Mouse (Mus musculus) CH12.LX (cell line): ENCODE results near the gene Mum1.

Source experiments
- CHD1 ChIP-seq: IDR thresholded peaks from 2 replicates; pipeline ENCODE4 v1.6.1; 2012; ENCODE audit warnings: low read depth, low read length, improper control_type of control experiment, inconsistent platforms
- CHD2 ChIP-seq: IDR thresholded peaks from 2 replicates; pipeline ENCODE4 v1.6.1; 2011; ENCODE audit warnings: low read length, improper control_type of control experiment
- CTCF ChIP-seq, 2 experiments: IDR thresholded peaks in 1 of 2; conservative IDR thresholded peaks in 1 of 2; 2 replicates each; pipeline ENCODE4 v1.5.1; 2011 to 2012; ENCODE audit warnings: low read depth in 2 of 2, low read length in 2 of 2, improper control_type of control experiment in 1 of 2, inconsistent platforms in 1 of 2, mild to moderate bottlenecking in 1 of 2, moderate library complexity in 1 of 2
- EP300 ChIP-seq: IDR thresholded peaks from 2 replicates; pipeline ENCODE4 v1.6.1; 2011; ENCODE audit warnings: low read length, improper control_type of control experiment
- GABPA ChIP-seq: IDR thresholded peaks from 2 replicates; pipeline ENCODE4 v1.6.1; 2012; ENCODE audit warnings: low read depth, low read length, improper control_type of control experiment, inconsistent platforms; ENCODE audit not compliant: insufficient replicate concordance
- HCFC1 ChIP-seq: IDR thresholded peaks from 2 replicates; pipeline ENCODE4 v1.6.1; 2012; ENCODE audit warnings: low read depth, mild to moderate bottlenecking, inconsistent platforms, low read length, improper control_type of control experiment
- MAFK ChIP-seq: IDR thresholded peaks from 2 replicates; pipeline ENCODE4 v1.6.1; 2011; ENCODE audit warnings: low read length, improper control_type of control experiment; ENCODE audit not compliant: insufficient replicate concordance
- MXI1 ChIP-seq: IDR thresholded peaks from 2 replicates; pipeline ENCODE4 v1.6.1; 2011; ENCODE audit warnings: mild to moderate bottlenecking, low read depth, low read length, improper control_type of control experiment
- POLR2A ChIP-seq: IDR thresholded peaks from 2 replicates; pipeline ENCODE4 v1.6.1; 2011; ENCODE audit warnings: low read depth, mild to moderate bottlenecking, improper control_type of control experiment, low read length
- POLR2AphosphoS2 ChIP-seq: IDR thresholded peaks from 2 replicates; pipeline ENCODE4 v1.6.1; 2011; ENCODE audit warnings: low read depth, low read length, improper control_type of control experiment
- TBP ChIP-seq: conservative IDR thresholded peaks from 2 replicates; pipeline ENCODE4 v1.6.1; 2011; ENCODE audit warnings: low read depth, low read length, improper control_type of control experiment
- USF1 ChIP-seq: IDR thresholded peaks from 2 replicates; pipeline ENCODE4 v1.6.1; 2014; ENCODE audit warnings: low read depth, mild to moderate bottlenecking, inconsistent platforms, low read length, improper control_type of control experiment
- ZNF384 ChIP-seq: IDR thresholded peaks from 2 replicates; pipeline ENCODE4 v1.6.1; 2012; ENCODE audit warnings: low read depth, low read length, improper control_type of control experiment, inconsistent platforms

DNA sequence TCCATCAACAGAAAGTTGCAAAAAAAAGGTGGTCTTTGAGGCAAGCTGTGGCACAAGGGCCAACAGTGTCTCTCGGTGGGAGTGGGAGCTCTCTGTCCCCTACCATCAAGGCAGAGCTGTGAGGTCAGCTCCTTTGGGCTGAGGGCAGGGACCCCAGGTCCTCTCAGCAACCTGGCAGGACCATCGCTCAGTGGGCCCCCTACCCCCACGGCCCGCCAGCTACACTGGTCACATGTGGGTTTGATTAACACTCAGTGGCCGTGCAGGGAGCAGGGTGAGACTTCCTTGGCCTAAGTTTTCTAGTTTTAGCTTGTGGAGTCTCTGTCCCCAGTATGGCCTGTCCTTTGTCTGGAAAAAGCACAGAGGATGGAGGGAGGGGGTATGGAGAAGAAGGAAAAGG, 45.4 kb upstream of the Mum1 start:
- no peak for TF ChIP-seq CTCF (conservative IDR thresholded peaks at IDR 0.05 in 1 of 2, IDR thresholded peaks at IDR 0.05 in 1 of 2; ENCODE audit: low read depth in 2 of 2, low read length in 2 of 2)
- no peak for TF ChIP-seq MAFK
- no peak for TF ChIP-seq CHD1
- TF ChIP-seq EP300 = no peak
- no peak for TF ChIP-seq POLR2A
- no peak for TF ChIP-seq GABPA
- TF ChIP-seq TBP = no peak
- no peak for TF ChIP-seq MXI1
- no peak for TF ChIP-seq HCFC1
- no peak for TF ChIP-seq CHD2
- no peak for TF ChIP-seq ZNF384
- no peak for TF ChIP-seq USF1
- no peak for TF ChIP-seq POLR2AphosphoS2
